Mouse (Mus musculus): ENCODE measurements around the gene Eid1.

Gene Eid1

DNA sequence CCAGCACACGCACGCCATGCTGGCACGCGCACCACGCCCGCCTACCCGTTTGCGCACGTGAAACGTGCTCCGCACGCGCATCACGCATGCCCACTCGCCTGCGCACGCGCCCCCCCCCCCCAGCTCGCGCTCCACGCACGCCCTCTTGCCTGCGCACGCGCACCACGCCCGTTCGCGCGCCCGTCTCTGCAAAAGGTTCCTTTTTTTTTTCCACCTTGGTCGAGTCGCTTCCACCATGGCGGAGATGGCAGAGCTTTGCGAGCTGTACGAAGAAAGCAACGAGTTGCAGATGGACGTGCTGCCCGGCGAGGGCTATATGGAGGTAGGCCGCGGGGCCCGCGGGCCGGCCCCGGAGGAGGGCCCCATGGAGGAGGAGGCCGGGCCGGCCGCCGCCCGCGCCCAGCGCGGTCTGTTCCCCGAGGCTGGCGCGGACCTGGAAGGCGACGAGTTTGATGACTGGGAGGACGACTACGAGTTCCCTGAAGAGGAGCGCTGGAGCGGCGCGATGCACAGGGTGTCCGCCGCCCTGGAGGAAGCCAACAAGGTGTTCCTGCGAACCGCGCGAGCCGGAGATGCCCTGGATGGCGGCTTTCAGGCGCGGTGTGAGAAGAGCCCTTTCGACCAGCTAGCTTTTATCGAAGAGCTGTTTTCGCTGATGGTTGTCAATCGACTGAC is at the start of gene Eid1:
Gene Eid1, plus strand, starts transcription at position 139 of the 675 bp plus-strand sequence.
- peak; percentile 82 for DNase-seq (ENCODE audit: low spot score)

DNA sequence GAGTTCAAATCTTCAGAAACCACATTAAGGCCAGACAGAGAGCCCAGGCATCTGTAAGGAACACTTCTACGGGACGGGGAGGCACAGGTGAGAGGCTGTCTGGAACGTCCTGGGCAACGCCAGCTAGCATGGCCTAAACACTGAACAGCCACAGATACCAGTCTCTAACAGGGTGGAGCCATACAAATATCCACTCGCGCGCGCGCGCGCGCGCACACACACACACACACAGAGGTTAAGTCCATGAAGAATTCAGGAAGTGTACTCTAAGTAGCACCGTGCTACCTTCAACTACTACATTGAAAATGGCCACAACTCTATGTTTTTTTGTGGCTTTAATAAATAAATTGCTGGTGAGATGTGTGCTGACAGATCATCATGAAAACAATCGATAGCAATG is 49.7 kb upstream of the Eid1 start:
- no peak for DNase-seq (ENCODE audit: low spot score)

DNA sequence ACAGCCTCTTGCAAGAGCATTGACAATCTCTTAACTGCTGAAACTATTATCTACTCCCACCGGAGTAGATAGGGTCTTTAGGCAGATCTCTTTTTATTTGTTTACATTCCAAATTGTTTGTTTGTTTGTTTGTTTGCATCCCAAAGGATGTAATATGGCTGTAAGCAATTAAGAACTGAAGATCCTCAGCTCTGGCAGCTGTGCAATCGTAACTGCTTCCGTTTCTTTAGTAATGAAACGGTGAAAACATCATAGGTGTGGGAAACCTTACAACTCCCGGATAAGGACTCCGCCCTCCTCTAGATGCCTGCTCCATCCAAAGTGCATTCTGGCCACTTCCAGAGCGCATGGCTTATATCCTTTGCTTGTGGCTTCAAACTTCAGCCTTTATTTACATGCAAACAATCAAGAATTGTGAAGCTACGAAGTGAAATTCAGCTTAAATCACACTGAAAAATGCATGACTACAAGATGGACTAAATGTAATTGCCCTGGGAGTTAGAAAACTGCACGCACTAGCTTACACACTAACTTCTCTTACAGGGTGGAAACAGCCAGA is 48.7 kb upstream of the Eid1 start:
- no peak for DNase-seq (ENCODE audit: low spot score)

DNA sequence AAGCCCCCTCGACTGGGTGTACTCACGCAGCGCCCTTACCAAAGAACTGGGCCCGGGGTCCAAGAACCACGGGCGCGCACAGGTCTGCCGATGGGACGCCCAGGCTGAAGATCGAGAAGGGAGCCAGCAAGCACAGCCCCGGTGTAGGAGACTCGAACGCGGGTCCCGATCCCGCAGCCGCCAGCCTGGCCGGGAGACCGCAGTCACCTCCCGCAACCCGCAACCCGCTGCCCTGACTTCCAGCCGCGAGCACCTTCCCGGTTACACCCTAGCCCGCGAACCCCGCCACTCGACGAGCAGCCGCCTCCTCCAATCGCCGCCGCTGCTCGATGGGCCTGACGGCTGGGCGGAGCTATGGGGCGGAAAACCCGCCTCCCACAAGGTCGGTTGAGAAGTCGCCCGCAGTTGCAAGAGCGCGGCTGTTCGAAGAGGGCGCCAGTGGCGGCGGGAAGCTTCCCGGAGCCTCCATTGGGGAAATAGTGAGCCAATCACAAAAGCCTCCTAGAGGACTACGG is 48.0 kb upstream of the Eid1 start, which contains the start of gene Cep152:
Gene Cep152, minus strand, starts transcription at position 277 of the 515 bp plus-strand sequence.
- peak; percentile 97 for DNase-seq (ENCODE audit: low spot score)

DNA sequence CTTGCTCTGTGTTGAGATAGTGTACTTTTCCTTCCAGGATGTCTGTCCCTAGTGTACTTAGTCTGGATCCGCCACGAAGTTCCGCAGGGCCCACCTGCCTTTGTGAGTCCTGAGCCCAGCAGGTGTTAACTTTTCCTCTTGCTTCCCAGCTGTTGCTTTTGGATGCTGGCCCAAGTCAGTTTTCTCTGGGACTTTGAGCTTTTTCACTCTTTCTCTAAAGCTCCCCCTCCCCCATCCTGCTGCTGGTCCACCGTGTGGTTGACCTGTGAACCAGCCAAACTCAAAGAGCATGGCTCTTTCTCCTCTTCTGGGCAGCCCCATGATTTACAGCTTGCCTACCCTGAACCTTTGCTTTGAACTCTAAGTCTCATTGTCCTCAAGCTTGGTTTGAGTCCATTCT is 46.4 kb upstream of the Eid1 start:
- no peak for DNase-seq (ENCODE audit: low spot score)

- no peak for DNase-seq (ENCODE audit: low spot score)
These were observed 44.4 kb upstream of the Eid1 start for GRCm38 (mm10) chr2:125628487-125628886.

DNA sequence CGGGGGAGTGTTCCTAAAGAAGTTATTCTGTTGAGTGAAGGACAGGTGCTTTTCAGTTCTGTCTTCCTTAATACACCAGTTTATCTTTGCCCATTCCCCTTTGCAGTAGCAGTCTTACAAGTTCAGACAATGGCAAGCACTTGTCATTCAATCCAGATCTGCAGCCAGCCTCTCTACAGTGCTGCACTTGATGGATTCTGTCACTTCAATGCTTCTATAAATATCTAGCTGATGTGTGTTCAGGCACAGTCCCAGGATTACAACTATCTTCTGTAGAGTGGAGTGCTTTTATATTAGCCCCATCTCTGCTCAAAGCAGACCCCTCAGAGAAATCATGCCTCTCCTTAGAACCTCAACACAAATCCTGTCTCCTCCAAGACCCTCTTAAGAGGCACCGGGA is 42.9 kb upstream of the Eid1 start:
- no peak for DNase-seq (ENCODE audit: low spot score)

DNA sequence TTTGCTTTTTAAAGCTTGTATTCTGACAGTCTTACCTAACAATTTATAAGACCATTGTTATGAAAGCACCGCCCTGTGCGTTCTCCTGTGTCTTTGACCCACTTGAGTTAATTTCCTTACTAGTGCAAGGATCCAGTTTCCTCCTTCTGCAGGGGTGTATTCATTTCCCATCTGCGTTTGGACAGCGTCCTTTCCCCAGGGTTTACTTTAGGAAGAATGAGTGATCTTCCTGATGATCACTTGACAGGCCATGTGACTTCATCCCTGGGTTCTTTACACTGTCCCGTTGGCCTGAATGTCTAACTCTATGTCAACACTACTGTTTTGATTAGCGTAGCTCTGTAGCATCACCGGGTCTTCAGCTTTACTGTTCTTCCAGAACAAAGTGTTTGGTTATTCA is 35.6 kb upstream of the Eid1 start:
- no peak for DNase-seq (ENCODE audit: low spot score)

DNA sequence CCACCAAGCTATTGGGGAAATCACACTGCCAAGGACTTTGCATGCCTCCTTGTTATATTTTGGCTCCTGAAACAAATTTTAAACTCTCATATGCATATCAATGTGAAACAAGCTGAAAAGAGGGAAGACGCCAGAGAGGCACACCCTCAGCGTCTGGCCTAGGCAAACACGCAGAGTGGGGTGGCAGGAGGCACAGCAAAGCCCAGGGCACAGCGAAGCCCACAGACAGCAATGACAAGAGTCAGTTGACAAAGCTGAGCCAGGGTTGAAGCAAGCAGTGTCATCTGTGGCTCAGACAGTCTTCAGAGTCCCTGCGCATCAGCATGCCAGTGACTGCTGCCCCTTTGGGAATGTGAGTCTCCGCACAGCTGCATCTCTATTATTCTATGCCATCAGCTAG is 28.0 kb upstream of the Eid1 start:
- no peak for DNase-seq (ENCODE audit: low spot score)

GRCm38 (mm10) chr2:125650038-125650437 is 22.9 kb upstream of the Eid1 start:
- no peak for DNase-seq (ENCODE audit: low spot score)

DNA sequence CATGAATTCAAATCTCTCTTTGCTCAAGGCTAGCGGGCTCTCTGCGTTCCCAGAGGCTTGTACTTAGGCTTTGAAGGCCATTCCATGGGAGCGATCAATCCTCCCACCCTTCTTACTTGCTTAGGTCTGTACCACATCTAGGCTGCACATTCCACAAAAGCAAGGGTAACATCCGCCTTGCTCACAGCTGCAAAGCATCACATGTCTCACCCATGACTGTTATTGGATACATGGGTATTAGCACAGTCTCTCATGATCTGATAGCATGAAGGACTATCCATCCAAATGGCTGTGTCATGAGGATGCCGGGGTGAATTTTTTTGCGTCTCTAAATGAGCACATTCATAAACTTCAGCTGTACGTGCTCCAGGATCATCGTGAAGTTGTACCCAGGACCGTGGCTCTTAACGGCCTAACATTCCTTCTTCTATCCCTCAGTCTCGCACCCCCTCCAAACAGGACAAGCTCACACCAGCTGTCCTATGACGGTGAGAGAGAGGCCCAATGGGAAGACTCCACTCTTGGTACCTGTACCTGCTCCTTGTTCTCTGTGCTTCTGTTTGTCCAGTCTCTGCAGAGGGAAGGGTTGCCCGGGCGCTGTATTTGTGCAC is 22.0 kb upstream of the Eid1 start:
- DNase-seq (ENCODE audit: low spot score), result no peak

DNA sequence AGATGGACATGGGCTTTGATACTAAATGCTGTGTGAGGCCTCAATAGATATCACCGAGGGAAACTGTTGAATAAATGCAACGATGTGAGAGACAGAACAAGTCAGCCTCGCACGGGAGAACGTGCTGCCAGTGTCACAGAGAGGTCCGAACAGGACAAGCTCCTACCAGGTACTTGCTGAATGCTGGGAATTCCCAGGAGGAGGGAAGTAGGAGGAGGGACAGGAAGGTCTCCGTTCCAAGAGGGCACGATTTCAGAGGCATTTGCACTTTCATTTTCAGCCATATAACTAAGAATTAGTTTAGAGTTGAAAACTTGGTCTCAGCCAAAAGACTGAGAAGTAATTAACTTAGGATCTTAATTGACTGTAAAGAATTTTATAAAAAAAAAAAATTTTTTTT is 21.3 kb upstream of the Eid1 start:
- DNase-seq (ENCODE audit: low spot score), result no peak

GRCm38 (mm10) chr2:125653286-125653685 is 19.6 kb upstream of the Eid1 start:
- DNase-seq (ENCODE audit: low spot score), result no peak

DNA sequence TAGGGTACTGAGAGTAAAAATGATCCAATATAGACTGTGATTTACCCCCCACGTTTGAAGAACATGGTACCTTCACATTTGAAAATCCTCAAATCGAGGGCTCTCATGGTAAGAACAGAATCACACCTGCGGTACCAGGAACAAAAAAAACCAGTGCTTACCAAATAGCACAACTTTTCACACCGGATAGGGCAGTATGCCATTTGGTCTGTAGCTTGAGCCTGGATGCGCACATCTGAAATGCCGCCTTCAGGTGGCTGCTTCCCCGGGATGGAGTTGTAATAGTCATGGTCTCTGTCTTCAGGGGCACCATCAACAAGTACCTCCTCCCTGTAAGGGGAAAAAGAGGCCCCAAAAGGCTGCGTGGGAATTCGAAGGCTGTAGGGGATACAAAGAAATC is 17.5 kb upstream of the Eid1 start:
- DNase-seq (ENCODE audit: low spot score), result no peak

DNA sequence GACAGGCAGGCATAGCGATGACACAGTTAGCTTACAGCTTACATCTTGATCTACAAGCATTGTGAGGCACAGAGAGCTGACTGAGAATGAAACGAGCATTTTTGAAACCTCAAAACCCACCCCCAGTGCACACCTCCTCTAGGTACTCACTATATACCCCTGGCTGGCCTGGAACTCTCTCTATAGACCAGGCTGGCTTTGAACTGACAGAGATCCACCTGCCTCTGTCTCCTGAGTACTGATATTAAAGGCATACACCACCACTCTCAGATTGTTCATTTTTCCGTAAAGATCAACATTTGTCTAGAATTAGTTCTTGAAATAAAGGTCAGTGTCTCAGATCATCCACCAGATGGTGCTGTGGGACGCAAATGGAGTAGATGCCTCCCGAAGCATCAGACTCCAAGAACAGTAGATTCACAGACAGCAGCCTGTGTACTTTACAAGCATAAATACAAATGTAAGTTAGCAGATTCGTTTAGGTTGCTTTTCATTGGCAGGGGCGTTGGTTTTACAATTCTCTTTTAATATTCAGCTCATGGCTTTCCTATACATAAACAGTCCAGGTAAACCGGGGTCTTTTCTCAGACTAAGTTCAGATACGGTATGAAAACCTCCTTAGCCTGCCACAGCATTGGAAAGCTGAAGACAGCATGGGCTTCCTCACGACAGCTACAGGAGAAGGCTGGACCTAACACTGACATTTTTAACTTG is 12.9 kb upstream of the Eid1 start:
- DNase-seq (ENCODE audit: low spot score), result peak; percentile 61

DNA sequence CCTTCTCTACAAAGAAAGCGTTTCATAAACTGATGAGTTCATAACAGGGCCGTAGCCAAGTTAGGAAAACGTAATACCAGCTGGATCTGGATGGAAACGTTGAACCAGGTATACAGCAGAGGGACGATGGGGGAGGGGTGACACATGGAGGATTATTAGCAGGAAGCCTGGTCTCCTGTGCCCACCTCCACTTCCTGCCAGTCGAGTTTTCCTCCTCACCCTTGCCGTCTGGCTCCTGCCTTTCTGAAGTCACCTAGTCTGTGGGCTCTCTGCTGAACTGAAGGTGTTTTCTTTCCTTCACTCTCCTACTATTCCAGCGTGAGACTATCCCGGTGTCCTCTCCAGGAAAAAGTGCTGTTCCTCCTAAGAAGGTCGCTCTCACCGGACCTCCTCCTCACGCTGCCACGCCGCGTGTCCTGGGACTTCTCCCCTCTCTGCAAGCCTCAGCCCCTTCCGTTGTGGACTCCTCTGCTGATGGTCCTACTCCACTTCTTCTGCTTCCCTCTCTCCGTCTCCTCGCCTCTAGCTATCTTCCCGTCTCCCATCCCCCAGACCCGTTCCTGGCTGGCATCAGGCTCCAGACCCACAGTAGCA is 12.3 kb upstream of the Eid1 start:
- DNase-seq (ENCODE audit: low spot score), result no peak

DNA sequence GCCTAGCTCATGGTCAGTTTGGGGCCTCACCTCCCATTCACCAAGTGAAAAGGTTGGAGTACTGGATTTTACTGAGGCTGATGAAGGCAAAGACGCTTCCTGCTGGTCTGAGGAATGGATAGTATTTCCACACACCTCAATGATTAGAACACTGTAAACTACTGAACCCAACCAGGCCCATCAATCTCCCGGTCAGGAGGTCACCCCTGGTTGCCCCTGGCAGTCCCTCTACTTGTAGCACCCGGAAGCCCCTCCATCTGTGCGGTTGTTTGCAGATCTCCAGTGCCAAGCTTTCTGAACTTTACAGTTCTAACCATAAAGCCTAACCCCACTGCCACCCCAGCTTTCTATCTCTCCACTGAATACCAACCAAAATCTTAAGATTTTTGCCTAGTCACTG is 11.7 kb upstream of the Eid1 start:
- DNase-seq (ENCODE audit: low spot score), result no peak

- DNase-seq (ENCODE audit: low spot score), result no peak
These were observed 10.4 kb upstream of the Eid1 start for GRCm38 (mm10) chr2:125662517-125662916.

DNA sequence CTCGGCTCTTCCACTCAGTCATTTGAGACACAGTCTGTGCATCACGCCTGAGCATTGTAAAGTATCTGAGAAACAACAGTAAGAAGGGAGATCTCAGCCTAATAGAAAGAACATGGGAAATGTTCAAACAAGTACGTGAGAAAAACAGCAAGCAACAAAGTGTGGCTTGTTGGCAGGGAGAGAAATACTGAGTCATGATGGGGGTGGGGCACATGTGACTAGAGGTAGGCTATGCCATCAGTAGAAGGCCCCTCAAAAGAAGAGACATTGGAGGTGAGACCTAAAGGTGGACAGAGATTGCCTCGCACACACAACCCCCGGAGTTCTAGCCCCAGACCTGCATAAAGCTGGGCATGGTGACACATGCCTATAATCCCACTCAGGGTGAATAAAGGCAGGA is 7.7 kb upstream of the Eid1 start:
- DNase-seq (ENCODE audit: low spot score), result no peak

DNA sequence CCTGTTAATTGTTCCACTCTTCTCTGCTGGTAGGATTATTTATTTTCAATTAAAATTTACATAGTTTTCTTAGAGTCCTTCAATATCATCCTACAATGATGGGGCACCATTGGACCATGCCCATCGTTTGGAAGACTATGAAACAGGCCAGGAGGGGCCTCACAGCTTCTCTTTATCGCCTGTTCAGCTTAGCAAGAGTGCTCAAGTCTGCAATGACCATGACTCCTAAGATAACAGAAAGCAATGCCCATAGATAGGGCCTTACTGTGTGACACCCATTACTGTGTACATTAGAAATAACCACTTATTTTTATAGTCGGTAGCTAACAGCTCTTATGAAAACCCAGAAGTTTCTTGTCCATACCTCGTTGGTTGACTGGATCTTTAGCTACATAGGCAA is 7.0 kb upstream of the Eid1 start:
- DNase-seq (ENCODE audit: low spot score), result no peak

DNA sequence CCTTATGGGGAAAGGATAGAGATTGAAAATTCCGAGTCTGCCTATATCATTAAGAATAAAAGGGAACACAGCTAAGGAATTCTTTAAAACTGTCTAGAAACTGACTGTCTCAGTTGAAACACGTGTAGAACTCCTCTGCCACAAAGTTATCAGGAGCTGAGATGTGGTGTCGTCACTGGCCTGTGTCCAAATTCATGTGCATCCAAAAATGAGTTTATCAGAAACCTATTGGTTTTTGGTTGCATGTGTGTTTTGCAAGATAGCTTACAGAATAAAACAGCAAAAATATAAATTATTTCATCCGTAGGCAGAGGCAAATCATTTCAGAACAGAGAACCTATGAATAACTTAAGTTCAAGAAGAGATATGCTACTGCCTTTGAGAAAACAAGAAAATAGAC is 6.2 kb upstream of the Eid1 start:
- DNase-seq (ENCODE audit: low spot score), result no peak

DNA sequence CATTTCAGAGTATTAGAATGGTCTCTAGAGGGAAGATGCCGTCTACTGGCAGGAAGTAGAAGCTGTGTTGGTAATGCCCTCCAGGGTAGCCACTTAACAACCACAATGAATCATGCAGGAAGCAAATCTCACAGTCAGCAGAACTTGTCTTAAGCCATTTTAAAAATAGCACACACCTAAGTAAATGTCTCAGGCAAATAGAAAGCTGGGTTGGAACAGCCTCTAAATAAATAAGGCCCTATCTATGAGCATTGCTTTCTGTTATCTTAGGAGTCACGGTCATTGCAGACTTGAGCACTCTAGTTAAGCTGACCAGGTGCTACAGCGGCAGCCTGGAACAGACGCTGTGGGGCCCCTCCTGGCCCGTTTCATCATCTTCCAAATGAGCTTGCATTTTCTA is 5.7 kb upstream of the Eid1 start:
- DNase-seq (ENCODE audit: low spot score), result no peak

DNA sequence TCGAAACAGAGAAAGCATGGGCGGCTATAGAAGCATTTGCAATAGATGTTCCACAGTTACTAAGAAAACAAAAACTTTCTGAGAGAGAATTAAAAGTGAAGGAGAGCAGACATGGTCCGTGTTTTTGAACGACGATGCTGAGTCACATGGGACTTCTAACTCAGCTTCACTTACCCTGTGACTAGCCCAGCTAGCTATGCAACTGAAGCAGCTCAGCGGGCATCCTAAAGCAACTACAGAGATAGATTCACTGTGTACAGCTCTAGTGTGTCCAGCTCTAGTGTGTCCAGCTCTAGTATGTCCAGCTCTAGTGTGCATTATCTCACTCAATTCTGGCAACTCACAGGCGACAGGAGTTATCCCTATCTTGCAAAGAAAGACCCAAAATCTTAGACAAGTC is 5.2 kb upstream of the Eid1 start:
- DNase-seq (ENCODE audit: low spot score), result no peak
